Mouse (Mus musculus) erythroblast, embryonic 14.5 days (primary cell): Measurements from ENCODE around the gene H2-DMb1. TPM values are rescaled to one million over a fixed set of nuclear protein-coding genes. Genes with fewer than 3 reads are reported as not detected.

Experiments
- H3K27me3 ChIP-seq: 2 replicates; pipeline ENCODE4 v1.6.1; 2012; ENCODE audit warnings: inconsistent platforms; ENCODE audit not compliant: control insufficient read depth
- H3K36me3 ChIP-seq: 2 replicates; pipeline ENCODE4 v1.6.1; 2012; ENCODE audit warnings: mild to moderate bottlenecking, inconsistent platforms; ENCODE audit not compliant: control insufficient read depth
- H3K4me1 ChIP-seq: 2 replicates; pipeline ENCODE4 v1.6.1; 2012; ENCODE audit warnings: inconsistent platforms; ENCODE audit not compliant: control insufficient read depth
- H3K4me3 ChIP-seq: replicated peaks from 2 replicates; pipeline ENCODE3; 2012; ENCODE audit warnings: moderate library complexity, mild to moderate bottlenecking, inconsistent platforms
- H3K9me3 ChIP-seq: 2 replicates; pipeline ENCODE4 v1.6.1; 2012; ENCODE audit warnings: low read length, inconsistent platforms, mixed read lengths; ENCODE audit not compliant: control insufficient read depth
- GATA1 ChIP-seq: IDR thresholded peaks from 2 replicates; pipeline ENCODE4 v1.6.1; 2012; ENCODE audit warnings: low read length, inconsistent platforms, mixed read lengths
- TAL1 ChIP-seq: IDR thresholded peaks from 3 replicates; pipeline ENCODE4 v1.6.1; 2012; ENCODE audit warnings: low read length, inconsistent platforms, mixed read lengths
- polyA plus RNA-seq: library from polyadenylated mRNA; stranded (reverse); fragments of >175 nt; gene quantifications from 2 replicates; pipeline ENCODE4 v1.2.3, GENCODE M21; 2012

The H2-DMb1 gene
- polyA plus RNA-seq, 1 experiment: not detected

DNA sequence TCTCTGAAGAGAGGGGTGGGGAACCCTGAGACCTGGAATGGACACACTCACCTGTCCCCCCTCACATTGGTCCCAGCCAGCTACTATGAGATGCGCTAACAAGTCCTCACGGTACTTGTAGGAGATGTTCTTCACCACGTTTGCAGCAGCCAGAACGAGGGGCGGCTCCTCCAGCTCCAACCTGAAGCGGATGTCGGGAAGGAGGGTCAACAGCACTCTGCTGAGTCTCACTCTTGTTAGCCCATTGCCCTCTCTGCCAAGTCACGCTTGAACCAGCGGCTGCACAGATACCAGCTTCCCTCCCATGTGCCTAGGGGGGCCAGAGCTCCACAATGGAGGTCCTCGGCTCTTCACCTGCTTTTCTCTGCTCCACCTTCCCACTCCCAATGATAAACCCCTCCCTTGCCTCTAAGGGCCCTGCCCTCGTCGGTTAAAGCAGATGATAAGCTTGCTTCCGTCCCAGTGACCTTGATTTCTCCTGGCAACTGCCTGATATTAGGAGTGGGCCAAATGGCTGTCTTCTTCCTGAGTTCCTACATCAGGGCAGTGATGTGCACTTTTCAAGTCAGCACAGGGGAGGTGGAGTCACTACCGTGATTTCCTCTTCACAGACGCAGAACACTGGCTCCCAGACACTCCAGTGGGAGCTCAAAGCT lies 30.8 kb downstream of the H2-DMb1 start:
- Histone ChIP-seq H3K4me3 (no peak overlapping the region), H3K4me1 (peaks cover 23% of the 10 kb centered on the region), H3K9me3 (no peaks in the 10 kb centered on the region), H3K36me3 (no peaks in the 10 kb centered on the region), H3K27me3 (peaks cover 39% of the 10 kb centered on the region)
- TF ChIP-seq TAL1 (no peak), GATA1 (no peak)

DNA sequence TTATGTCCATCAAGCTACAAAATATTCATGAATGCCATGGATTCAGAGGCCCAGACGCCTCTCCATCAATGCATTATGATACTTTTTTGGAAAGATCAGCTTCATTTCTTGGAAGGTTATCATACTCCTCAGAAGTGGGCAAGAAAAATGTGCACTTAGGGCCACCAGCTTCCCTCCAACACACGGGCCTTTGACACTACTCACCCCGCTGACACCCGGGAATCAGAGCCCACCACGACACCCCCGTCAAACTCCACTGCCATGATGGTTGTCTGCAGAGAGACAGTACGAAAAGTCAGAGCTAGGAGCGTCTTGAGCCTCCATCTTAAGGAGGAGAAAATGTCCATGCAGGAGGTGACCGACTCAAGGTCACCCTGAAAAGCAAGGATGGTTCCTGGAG lies 32.7 kb downstream of the H2-DMb1 start:
- Histone ChIP-seq H3K36me3 (no peaks in the 10 kb centered on the region), H3K4me1 (peaks cover 23% of the 10 kb centered on the region), H3K9me3 (no peaks in the 10 kb centered on the region), H3K27me3 (peaks cover 51% of the 10 kb centered on the region), H3K4me3 (no peak overlapping the region)
- TF ChIP-seq GATA1 (no peak), TAL1 (no peak)

DNA sequence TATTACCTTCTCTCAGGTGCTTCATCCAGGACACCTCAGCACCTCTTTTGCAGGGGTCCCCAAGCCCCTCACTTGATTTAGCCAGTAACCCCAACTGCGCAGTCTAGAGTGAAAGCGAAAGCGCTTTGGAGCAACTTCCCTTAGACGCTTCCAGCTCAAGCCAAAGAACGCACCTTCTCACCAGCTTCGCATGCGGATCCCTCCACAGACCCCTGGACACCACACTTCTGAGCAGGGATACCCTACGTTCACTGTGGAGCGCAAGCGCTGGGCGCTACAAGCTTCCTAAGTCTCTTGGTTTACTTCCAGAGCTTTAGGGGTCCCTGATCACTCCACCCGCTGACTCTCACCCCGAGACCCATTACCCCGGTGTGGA lies 34.0 kb downstream of the H2-DMb1 start:
- Histone ChIP-seq H3K36me3 (no peaks in the 10 kb centered on the region), H3K9me3 (no peaks in the 10 kb centered on the region), H3K27me3 (peaks cover 58% of the 10 kb centered on the region), H3K4me1 (peaks cover 23% of the 10 kb centered on the region), H3K4me3 (peak overlapping the region; percentile 80)
- TF ChIP-seq TAL1: no peak
- TF ChIP-seq GATA1: no peak

DNA sequence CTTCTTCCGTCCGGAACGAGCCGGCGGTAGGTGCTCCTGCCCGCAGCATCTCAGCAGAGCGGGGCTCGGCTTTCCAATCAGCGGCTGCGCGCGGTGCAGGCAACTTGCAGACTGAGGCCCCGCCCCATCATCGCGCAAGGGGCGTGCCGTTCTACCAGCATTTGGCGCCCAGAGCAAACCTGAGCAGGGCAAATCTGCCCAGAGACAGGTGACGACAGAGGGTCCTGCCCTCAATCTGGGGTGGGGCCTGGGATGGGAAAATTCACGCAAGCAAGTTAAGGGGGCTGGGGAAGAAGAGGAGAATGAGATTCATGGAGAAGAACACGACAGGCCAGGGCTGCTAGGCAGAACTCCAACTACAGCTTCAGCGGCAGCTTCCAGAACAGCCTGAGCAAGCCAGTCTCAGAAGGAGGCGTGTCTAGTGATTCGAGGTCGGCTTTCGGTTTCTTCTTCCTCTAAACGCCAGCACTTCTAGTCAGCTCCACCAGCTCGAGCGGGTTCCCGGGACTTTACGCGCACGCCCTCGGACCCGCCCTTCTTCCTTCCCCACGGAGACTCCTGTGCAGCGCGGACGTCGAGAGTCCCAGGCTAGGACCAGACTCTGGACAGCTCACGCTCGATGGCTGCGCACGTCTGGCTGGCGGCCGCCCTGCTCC lies 34.5 kb downstream of the H2-DMb1 start, which contains the start of the genes Tap1 and Psmb9:
Tap1 (plus strand) TSS at position 293 of the 656 bp plus-strand sequence.
Psmb9 (minus strand) TSS at position 504 of the 656 bp plus-strand sequence.
- H3K4me3 ChIP-seq: peak within 1 kb of the TSS; percentile 80
- peaks cover 23% of the 10 kb centered on the region for H3K4me1 ChIP-seq
- no peak for TF ChIP-seq TAL1
- H3K27me3 ChIP-seq: peaks cover 63% of the 10 kb centered on the region
- no peaks in the 10 kb centered on the region for H3K9me3 ChIP-seq
- no peaks in the 10 kb centered on the region for H3K36me3 ChIP-seq

DNA sequence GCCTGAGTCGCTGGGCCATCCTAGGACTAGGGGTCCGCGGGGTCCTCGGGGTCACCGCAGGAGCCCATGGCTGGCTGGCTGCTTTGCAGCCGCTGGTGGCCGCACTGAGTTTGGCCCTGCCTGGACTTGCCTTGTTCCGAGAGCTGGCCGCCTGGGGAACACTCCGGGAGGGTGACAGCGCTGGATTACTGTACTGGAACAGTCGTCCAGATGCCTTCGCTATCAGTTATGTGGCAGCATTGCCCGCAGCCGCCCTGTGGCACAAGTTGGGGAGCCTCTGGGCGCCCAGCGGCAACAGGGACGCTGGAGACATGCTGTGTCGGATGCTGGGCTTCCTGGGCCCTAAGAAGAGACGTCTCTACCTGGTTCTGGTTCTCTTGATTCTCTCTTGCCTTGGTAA lies 35.1 kb downstream of the H2-DMb1 start:
- Histone ChIP-seq H3K4me1 (peaks cover 23% of the 10 kb centered on the region), H3K27me3 (peaks cover 68% of the 10 kb centered on the region), H3K36me3 (no peaks in the 10 kb centered on the region), H3K9me3 (no peaks in the 10 kb centered on the region), H3K4me3 (peak overlapping the region; percentile 80)
- TF ChIP-seq GATA1 (no peak), TAL1 (no peak)

- no peaks in the 10 kb centered on the region for H3K36me3 ChIP-seq
- peaks cover 71% of the 10 kb centered on the region for H3K27me3 ChIP-seq
- TF ChIP-seq GATA1 (no peak), TAL1 (no peak)
- peaks cover 21% of the 10 kb centered on the region for H3K4me1 ChIP-seq
- H3K4me3 ChIP-seq: no peak overlapping the region
- no peaks in the 10 kb centered on the region for H3K9me3 ChIP-seq
Measured at GRCm38 (mm10) chr17:34188986-34189385, 36.1 kb downstream of the H2-DMb1 start.

GRCm38 (mm10) chr17:34192852-34193251 lies 40.0 kb downstream of the H2-DMb1 start:
- Histone ChIP-seq H3K4me3 (no peak overlapping the region), H3K9me3 (no peaks in the 10 kb centered on the region), H3K36me3 (no peaks in the 10 kb centered on the region), H3K27me3 (peaks cover 82% of the 10 kb centered on the region), H3K4me1 (peaks cover 14% of the 10 kb centered on the region)
- no peak for TF ChIP-seq GATA1
- TF ChIP-seq TAL1: no peak

- Histone ChIP-seq H3K4me3 (no peak overlapping the region), H3K4me1 (peaks cover 13% of the 10 kb centered on the region), H3K36me3 (no peaks in the 10 kb centered on the region), H3K27me3 (peaks cover 82% of the 10 kb centered on the region), H3K9me3 (no peaks in the 10 kb centered on the region)
- TF ChIP-seq TAL1 (no peak), GATA1 (no peak)
Measured at GRCm38 (mm10) chr17:34193468-34193867, 40.6 kb downstream of the H2-DMb1 start.

DNA sequence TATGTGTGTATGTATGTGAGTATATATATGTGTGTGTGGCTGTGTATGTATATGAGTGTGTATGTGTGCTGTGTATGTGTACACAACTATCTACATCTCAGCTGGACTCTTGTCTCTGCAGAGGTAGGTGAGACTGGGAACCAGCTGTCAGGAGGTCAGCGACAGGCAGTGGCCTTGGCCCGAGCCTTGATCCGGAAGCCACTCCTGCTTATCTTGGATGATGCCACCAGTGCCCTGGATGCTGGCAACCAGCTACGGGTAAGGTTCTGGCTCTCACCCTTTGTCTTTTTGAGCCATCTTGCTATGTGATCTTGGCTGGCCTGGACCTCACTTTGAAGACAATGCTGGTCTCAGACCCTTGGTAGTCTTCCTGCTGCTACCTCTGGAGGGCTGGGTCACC lies 41.9 kb downstream of the H2-DMb1 start:
- no peak for TF ChIP-seq GATA1
- TF ChIP-seq TAL1: no peak
- H3K4me3 ChIP-seq: no peak overlapping the region
- no peaks in the 10 kb centered on the region for H3K36me3 ChIP-seq
- peaks cover 14% of the 10 kb centered on the region for H3K4me1 ChIP-seq
- no peaks in the 10 kb centered on the region for H3K9me3 ChIP-seq
- H3K27me3 ChIP-seq: peaks cover 80% of the 10 kb centered on the region
